Mouse (Mus musculus) brain, adult 10 weeks (tissue): ENCODE measurements around the gene Kcnh4. TPM values are rescaled to one million over a fixed set of nuclear protein-coding genes. Genes with fewer than 3 reads are reported as not detected.

Experiments used
- polyA plus RNA-seq: library from polyadenylated mRNA; stranded (reverse); fragments of 350-450 nt; fragmentation: Illumina TruSeq; extraction: RNeasy Lipid Tissue Mini Kit (QIAGEN cat#74804); gene quantifications from one replicate; pipeline ENCODE4 v1.2.3, GENCODE M21; 2015; ENCODE audit warnings: low read depth, low replicate concordance

The Kcnh4 gene
- polyA plus RNA-seq = 9.3 TPM

DNA sequence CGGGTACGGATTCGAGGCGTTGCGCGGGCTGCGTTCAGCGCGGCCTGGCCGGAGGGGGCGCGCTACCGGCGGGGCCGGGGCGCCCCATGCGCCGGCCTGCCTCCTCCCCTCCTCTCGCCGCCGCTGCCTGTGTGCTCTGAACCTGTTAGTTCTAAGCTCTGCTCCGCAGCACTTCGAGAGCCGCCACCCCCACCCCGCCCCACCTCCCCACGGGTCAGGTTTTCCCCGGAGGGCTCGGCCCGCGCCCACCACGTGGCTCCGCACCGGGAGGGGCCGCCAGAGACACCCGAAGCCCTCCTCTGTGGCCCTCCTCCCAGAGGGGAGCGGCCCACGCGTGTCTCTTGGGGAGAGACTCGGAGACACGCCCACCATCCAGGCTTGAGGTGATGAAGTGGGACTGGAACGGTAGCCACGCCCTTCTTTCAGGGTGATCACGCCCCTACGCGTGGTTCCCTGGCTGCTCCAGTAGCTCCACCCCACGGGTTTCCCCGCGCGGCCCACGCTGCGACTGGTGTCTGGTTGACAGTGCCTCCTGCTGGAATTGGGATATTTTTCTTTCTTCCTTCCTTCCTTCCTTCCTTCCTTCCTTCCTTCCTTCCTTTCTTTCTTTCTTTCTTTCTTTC lies at the start of gene Kcnh4:
Gene Kcnh4 (minus strand): TSS at position 332 of the 623 bp plus-strand sequence.

GRCm38 (mm10) chr11:100770646-100771408 lies 11.1 kb upstream of the Kcnh4 start, which contains the start of gene Ghdc:
Gene Ghdc, minus strand, starts transcription at chr11:100770957.

GRCm38 (mm10) chr11:100762831-100763230 lies 3.1 kb upstream of the Kcnh4 start, which contains the start of gene Hcrt:
Gene Hcrt, minus strand, starts transcription at chr11:100762931.

GRCm38 (mm10) chr11:100738066-100738604 lies 21.6 kb downstream of the Kcnh4 start, which contains the start of gene Rab5c:
Gene Rab5c, minus strand, starts transcription at chr11:100738215.

DNA sequence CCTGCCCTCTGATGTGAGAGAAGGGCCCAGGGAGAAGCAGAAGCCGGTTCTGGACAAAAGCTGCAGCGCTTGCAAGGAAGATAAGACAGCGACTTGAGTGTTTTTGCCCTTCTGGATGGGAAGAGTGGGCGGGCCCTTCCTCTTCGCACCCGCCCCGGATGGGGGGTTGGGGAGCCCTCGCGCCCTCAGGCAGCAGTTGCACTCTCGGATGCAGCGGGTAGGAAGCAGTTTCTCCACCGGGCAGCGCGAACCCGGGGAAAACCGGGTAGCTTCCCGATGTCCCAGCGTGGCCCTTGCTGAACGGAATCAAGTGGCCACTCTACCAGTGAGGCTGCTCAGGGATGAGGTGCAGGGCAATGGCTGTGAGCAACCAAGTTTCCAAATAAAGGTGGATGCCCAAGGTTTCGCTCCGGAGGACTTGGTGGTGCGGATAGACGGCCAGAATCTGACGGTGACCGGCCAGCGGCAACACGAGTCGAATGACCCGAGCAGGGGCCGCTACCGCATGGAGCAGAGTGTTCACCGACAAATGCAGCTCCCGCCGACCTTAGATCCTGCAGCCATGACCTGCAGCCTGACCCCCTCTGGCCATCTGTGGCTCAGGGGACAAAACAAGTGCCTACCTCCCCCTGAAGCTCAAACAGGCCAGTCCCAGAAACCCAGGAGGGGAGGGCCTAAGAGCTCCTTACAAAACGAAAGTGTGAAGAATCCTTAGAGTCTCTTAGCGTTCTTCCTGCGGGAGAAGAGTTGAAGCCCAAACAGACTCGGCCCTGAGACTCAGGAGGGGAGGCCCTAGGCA lies 45.8 kb downstream of the Kcnh4 start, which contains the start of gene Hspb9:
Gene Hspb9 (plus strand): TSS at position 116 of the 799 bp plus-strand sequence.

DNA sequence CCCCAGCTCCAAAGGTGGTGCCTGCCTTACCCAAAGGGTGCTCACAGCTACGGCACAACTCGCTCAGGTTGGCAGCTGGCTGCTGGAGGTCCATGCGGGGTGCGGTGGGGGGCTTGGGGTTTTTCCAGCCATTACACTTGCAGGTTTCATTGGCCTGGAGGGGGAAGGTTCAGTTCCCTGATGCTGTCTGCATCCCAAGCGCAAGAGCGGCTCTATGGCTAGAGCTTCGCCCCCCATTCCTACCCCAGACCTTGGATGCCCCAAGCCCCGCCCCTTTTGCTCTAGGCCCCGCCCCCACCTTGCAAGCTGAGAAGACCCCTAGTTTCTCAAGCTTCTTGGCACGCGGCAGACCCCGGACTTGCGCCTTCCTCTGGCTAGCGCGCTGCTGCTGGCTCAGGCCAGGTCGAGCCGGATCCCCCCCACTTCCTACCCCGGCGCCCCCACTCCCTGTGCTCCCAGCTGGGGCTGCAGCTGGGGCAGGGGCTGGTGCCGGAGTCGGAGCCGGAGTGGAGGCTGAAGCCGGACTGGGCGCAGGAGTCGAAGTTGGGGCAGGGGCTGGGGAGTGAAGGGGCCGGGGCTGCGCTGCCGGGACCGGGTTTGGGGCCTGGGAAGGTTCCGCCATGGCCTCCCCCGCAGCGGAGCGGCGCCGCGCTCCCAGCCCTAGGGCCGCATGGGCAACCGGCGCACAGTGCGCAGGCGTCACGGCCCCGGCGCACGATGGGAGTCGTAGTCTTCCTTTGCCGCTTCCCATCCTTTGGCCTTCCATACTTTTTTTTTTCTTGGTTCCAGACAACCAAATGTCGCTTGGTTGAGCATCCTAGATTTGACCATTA lies 47.7 kb downstream of the Kcnh4 start, which contains the start of gene Kat2a:
Gene Kat2a (minus strand): TSS at position 683 of the 833 bp plus-strand sequence.

GRCm38 (mm10) chr11:100703851-100704531 lies 55.8 kb downstream of the Kcnh4 start, which contains the start of gene Dhx58:
Gene Dhx58, minus strand, starts transcription at chr11:100704271.

GRCm38 (mm10) chr11:100692164-100692616 lies 67.6 kb downstream of the Kcnh4 start, which contains the start of gene Zfp385c:
Gene Zfp385c, minus strand, starts transcription at chr11:100692455.

Other genes starting within 250 kb of the Kcnh4 start
- 113 TPM for gene Acly, start 231.9 kb downstream of the Kcnh4 start, polyA plus RNA-seq
- 1.7 TPM for gene Ttc25, start 214.3 kb downstream of the Kcnh4 start, polyA plus RNA-seq
- 371 TPM for gene Cnp, start 185.0 kb downstream of the Kcnh4 start, polyA plus RNA-seq
- gene Nkiras2, start 140.7 kb downstream of the Kcnh4 start, polyA plus RNA-seq = 12.7 TPM
- gene Dnajc7, start 139.8 kb downstream of the Kcnh4 start, polyA plus RNA-seq = 208 TPM
- gene Zfp385c, start 67.5 kb downstream of the Kcnh4 start, polyA plus RNA-seq = 0.42 TPM
- gene Dhx58, start 55.7 kb downstream of the Kcnh4 start, polyA plus RNA-seq = 2.4 TPM
- gene Kat2a, start 47.5 kb downstream of the Kcnh4 start, polyA plus RNA-seq = 53.7 TPM
- not detected for gene Hspb9, start 46.1 kb downstream of the Kcnh4 start, polyA plus RNA-seq
- gene Rab5c, start 21.7 kb downstream of the Kcnh4 start, polyA plus RNA-seq = 175 TPM
- gene Hcrt, start 3.0 kb upstream of the Kcnh4 start, polyA plus RNA-seq = not detected
- gene Ghdc, start 11.0 kb upstream of the Kcnh4 start, polyA plus RNA-seq = 7.5 TPM
- 16.9 TPM for gene Stat5b, start 90.8 kb upstream of the Kcnh4 start, polyA plus RNA-seq
- 1.1 TPM for gene Stat5a, start 99.4 kb upstream of the Kcnh4 start, polyA plus RNA-seq
- gene Stat3, start 179.6 kb upstream of the Kcnh4 start, polyA plus RNA-seq = 26.4 TPM
- 12.8 TPM for gene Cavin1, start 210.9 kb upstream of the Kcnh4 start, polyA plus RNA-seq
- gene Atp6v0a1, start 249.5 kb upstream of the Kcnh4 start, polyA plus RNA-seq = 258 TPM